Mouse (Mus musculus) heart, adult 2 months (tissue): ENCODE results near the gene Lamb1.

ENCODE experiments used
- CTCF ChIP-seq: fragments of 200-600 bp; IDR thresholded peaks from 2 replicates; pipeline ENCODE4 v1.8.1; 2022; ENCODE audit warnings: antibody characterized with exemption, mild to moderate bottlenecking, moderate library complexity
- POLR2A ChIP-seq: fragments of 200-500 bp; IDR thresholded peaks from 2 replicates; pipeline ENCODE4 v1.6.1; 2011; ENCODE audit warnings: mild to moderate bottlenecking, low read depth, low read length, control low read depth; ENCODE audit not compliant: insufficient read depth

- TF ChIP-seq CTCF (no peak), POLR2A (no peak)
Observed at GRCm38 (mm10) chr12:31321532-31321931, 56.5 kb downstream of the Lamb1 start.
